Mouse (Mus musculus) c-Kit-positive CD71-positive TER-119-negative erythroid progenitor cells, embryonic 14.5 days (primary cell): ENCODE data around the gene Dlg2.

ENCODE experiments used
- DNase-seq: peaks from one replicate; pipeline ENCODE4 v3.0.0-alpha.2; 2013; ENCODE audit warnings: low read depth

Dlg2 gene

GRCm38 (mm10) chr7:91778673-91779072 is 1302.2 kb downstream of the Dlg2 start:
- no peak for DNase-seq

- no peak for DNase-seq
These were observed 1308.1 kb downstream of the Dlg2 start for GRCm38 (mm10) chr7:91784617-91785016.

GRCm38 (mm10) chr7:91785445-91785844 is 1309.0 kb downstream of the Dlg2 start:
- no peak for DNase-seq

GRCm38 (mm10) chr7:91785871-91786270 is 1309.4 kb downstream of the Dlg2 start:
- no peak for DNase-seq

- DNase-seq = no peak
These were observed 1314.6 kb downstream of the Dlg2 start for GRCm38 (mm10) chr7:91790949-91791564.

- no peak for DNase-seq
These were observed 1330.2 kb downstream of the Dlg2 start for GRCm38 (mm10) chr7:91806632-91807031.

- no peak for DNase-seq
These were observed 1334.3 kb downstream of the Dlg2 start for GRCm38 (mm10) chr7:91810774-91811173.

GRCm38 (mm10) chr7:91818004-91818403 is 1341.5 kb downstream of the Dlg2 start:
- no peak for DNase-seq

- no peak for DNase-seq
These were observed 1355.7 kb downstream of the Dlg2 start for GRCm38 (mm10) chr7:91832207-91832606.

- no peak for DNase-seq
These were observed 1369.3 kb downstream of the Dlg2 start for GRCm38 (mm10) chr7:91845723-91846122.

GRCm38 (mm10) chr7:91849364-91849763 is 1372.9 kb downstream of the Dlg2 start:
- DNase-seq = no peak

GRCm38 (mm10) chr7:91853653-91854052 is 1377.2 kb downstream of the Dlg2 start:
- DNase-seq = no peak

GRCm38 (mm10) chr7:91856931-91857330 is 1380.5 kb downstream of the Dlg2 start:
- DNase-seq = no peak

- no peak for DNase-seq
These were observed 1386.5 kb downstream of the Dlg2 start for GRCm38 (mm10) chr7:91862806-91863531.

GRCm38 (mm10) chr7:91868919-91869318 is 1392.4 kb downstream of the Dlg2 start:
- DNase-seq = no peak

- DNase-seq = no peak
These were observed 1400.4 kb downstream of the Dlg2 start for GRCm38 (mm10) chr7:91876831-91877230.

- DNase-seq = no peak
These were observed 1401.3 kb downstream of the Dlg2 start for GRCm38 (mm10) chr7:91877804-91878203.

GRCm38 (mm10) chr7:91886336-91886735 is 1409.9 kb downstream of the Dlg2 start:
- no peak for DNase-seq

GRCm38 (mm10) chr7:91893991-91894390 is 1417.5 kb downstream of the Dlg2 start:
- no peak for DNase-seq

GRCm38 (mm10) chr7:91896935-91897334 is 1420.5 kb downstream of the Dlg2 start:
- no peak for DNase-seq

- no peak for DNase-seq
These were observed 1421.0 kb downstream of the Dlg2 start for GRCm38 (mm10) chr7:91897509-91897908.

GRCm38 (mm10) chr7:91902503-91902902 is 1426.0 kb downstream of the Dlg2 start:
- no peak for DNase-seq

GRCm38 (mm10) chr7:91916809-91917208 is 1440.3 kb downstream of the Dlg2 start:
- DNase-seq = no peak

- no peak for DNase-seq
These were observed 1442.6 kb downstream of the Dlg2 start for GRCm38 (mm10) chr7:91919099-91919498.
